Mouse (Mus musculus) macrophage (primary cell): Measurements from ENCODE around the gene Cdk20. TPM values are rescaled to one million over a fixed set of nuclear protein-coding genes. Genes with fewer than 3 reads are reported as not detected.

Experiments used
- H3K27ac ChIP-seq: fragments of 350-480 bp; formaldehyde crosslinking; 2 replicates; pipeline ENCODE4 v1.9.0; 2021
- H3K36me3 ChIP-seq: fragments of 350-480 bp; formaldehyde crosslinking; 2 replicates; pipeline ENCODE4 v1.9.0; 2021; ENCODE audit errors: inconsistent target
- H3K4me3 ChIP-seq: fragments of 350-480 bp; formaldehyde crosslinking; 2 replicates; pipeline ENCODE4 v1.9.0; 2021; ENCODE audit errors: inconsistent target
- H3K79me2 ChIP-seq: fragments of 350-480 bp; formaldehyde crosslinking; 2 replicates; pipeline ENCODE4 v1.9.0; 2021; ENCODE audit errors: inconsistent target
- whole genome bisulfite sequencing: methylation state at CpG from one replicate; pipeline ENCODE4 v1.1.7; 2026; ENCODE audit warnings: inconsistent platforms; ENCODE audit not compliant: missing documents; 5-methylcytosine and 5-hydroxymethylcytosine counted together
- polyA plus RNA-seq: library from polyadenylated mRNA; stranded (reverse); fragments of 250-400 nt; gene quantifications from 3 replicates; pipeline ENCODE4 v1.2.4, GENCODE M21; 2018; ENCODE audit warnings: inconsistent platforms

The Cdk20 gene
- polyA plus RNA-seq, 1 experiment from 2014 or later: 11.3 TPM

DNA sequence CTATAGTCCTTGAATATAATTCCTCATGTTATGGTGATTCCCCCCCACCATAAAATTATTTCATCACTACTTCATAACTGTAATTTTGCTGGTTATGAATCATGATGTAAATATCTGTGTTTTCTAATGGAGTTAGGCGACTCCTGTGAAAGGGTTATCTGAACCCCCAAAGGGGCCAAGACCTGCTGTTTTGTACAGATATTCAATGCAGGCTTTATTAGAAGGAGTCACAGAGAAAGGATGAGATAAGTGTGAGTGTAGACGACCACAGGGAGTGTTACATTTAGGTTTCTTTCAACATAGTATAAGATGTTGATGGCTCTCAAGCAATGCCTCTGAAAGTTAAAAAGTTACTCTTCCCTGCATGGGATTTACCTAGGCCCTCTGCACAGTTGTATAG, 20.8 kb upstream of the Cdk20 start:
- H3K27ac ChIP-seq: no peak overlapping the region
- WGBS: 100% methylated on average over 2 of the region's 2 CpGs
- no peaks in the 10 kb centered on the region for H3K36me3 ChIP-seq
- H3K79me2 ChIP-seq: no peaks in the 10 kb centered on the region
- no peak overlapping the region for H3K4me3 ChIP-seq

- H3K27ac ChIP-seq: no peak overlapping the region
- H3K79me2 ChIP-seq: no peaks in the 10 kb centered on the region
- no peaks in the 10 kb centered on the region for H3K36me3 ChIP-seq
- WGBS: 96% methylated on average over 2 of the region's 2 CpGs
- H3K4me3 ChIP-seq: no peak overlapping the region
Measured at GRCm38 (mm10) chr13:64412752-64413257, 19.3 kb upstream of the Cdk20 start.

DNA sequence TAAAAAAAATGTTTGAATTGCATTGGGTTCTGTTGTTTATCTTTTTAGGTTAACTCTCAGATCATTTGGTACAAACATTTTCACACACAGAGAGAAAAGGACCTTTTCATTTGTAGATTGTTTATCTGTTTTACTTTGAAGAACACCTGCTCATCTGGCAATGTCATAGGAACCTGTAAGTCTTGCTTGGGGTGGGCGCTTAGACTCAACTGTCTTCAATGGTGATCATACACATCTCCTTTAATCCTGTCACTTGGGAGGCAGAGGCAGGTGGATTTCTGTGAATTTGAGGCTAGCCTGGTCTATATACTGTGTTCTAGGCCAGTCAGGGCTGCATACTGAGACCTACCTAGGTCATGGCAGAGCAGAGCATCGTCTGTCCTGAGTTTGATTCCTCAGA, 16.5 kb upstream of the Cdk20 start:
- WGBS: 100% methylated on average over 2 of the region's 2 CpGs
- H3K27ac ChIP-seq: no peak overlapping the region
- H3K4me3 ChIP-seq: no peak overlapping the region
- no peaks in the 10 kb centered on the region for H3K79me2 ChIP-seq
- no peaks in the 10 kb centered on the region for H3K36me3 ChIP-seq

- no peak overlapping the region for H3K27ac ChIP-seq
- H3K36me3 ChIP-seq: no peaks in the 10 kb centered on the region
- H3K4me3 ChIP-seq: no peak overlapping the region
- no peaks in the 10 kb centered on the region for H3K79me2 ChIP-seq
- WGBS: 93% methylated on average over 5 of the region's 5 CpGs
Measured at GRCm38 (mm10) chr13:64416955-64417601, 15.0 kb upstream of the Cdk20 start.

DNA sequence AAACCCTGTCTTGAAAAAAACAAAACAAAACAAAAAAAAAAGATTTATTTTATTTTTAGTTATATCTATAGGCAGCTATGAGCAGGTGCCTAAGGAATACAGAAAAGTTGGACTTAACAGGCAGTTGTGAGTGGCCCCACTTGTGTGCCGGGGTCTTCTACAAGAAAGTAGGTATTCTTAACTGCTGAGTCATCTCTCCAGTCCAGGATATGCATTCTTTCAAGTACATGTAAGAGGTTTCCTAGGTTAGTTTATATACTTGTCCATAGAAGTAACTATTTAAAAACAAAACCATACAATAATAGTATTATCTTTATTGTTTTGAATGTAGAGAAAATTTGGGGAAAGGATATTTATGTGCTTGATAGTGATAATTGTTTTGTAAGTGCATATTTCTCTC, 11.3 kb upstream of the Cdk20 start:
- WGBS: 54% methylated on average over 1 of the region's 1 CpGs
- no peaks in the 10 kb centered on the region for H3K36me3 ChIP-seq
- H3K79me2 ChIP-seq: no peaks in the 10 kb centered on the region
- no peak overlapping the region for H3K4me3 ChIP-seq
- no peak overlapping the region for H3K27ac ChIP-seq

DNA sequence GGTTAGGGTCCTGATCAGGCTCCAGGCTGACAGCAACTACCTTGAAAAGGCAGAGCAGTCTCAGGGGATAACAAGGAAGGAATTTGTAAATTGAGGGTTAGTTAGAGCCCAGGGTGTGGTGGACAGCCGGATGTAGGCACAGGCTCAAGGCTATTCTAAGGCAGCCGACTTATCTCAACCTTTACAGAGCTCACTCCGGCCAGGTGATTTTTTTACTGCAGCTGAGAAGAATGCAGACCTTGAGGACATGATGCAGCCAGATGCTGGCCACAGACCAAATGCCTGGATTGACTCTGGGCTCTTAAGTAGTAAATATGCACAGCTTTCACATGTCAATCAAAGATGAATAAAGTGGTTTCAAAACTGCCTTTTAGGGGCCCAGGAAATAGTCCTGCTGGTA, 10.7 kb upstream of the Cdk20 start:
- H3K4me3 ChIP-seq: no peak overlapping the region
- peak overlapping the region; percentile 83 for H3K27ac ChIP-seq
- 93% methylated on average over 3 of the region's 3 CpGs for WGBS
- no peaks in the 10 kb centered on the region for H3K79me2 ChIP-seq
- H3K36me3 ChIP-seq: no peaks in the 10 kb centered on the region

GRCm38 (mm10) chr13:64421952-64422606, 10.0 kb upstream of the Cdk20 start:
- H3K79me2 ChIP-seq: no peaks in the 10 kb centered on the region
- peak overlapping the region; percentile 83 for H3K27ac ChIP-seq
- no peak overlapping the region for H3K4me3 ChIP-seq
- H3K36me3 ChIP-seq: no peaks in the 10 kb centered on the region
- 37% methylated on average over 7 of the region's 7 CpGs for WGBS

GRCm38 (mm10) chr13:64422607-64422957, 9.5 kb upstream of the Cdk20 start:
- H3K27ac ChIP-seq: peak overlapping the region; percentile 83

GRCm38 (mm10) chr13:64424347-64424746, 7.8 kb upstream of the Cdk20 start:
- H3K79me2 ChIP-seq: no peaks in the 10 kb centered on the region
- H3K4me3 ChIP-seq: no peak overlapping the region
- WGBS: 84% methylated on average over 3 of the region's 3 CpGs
- H3K36me3 ChIP-seq: no peaks in the 10 kb centered on the region
- no peak overlapping the region for H3K27ac ChIP-seq

More at GRCm38 (mm10) chr13:64422607-64422957, 9.5 kb upstream of the Cdk20 start:
- 93% methylated on average over 6 of the region's 6 CpGs for WGBS
- no peaks in the 10 kb centered on the region for H3K79me2 ChIP-seq
- H3K36me3 ChIP-seq: no peaks in the 10 kb centered on the region
- H3K4me3 ChIP-seq: no peak overlapping the region

DNA sequence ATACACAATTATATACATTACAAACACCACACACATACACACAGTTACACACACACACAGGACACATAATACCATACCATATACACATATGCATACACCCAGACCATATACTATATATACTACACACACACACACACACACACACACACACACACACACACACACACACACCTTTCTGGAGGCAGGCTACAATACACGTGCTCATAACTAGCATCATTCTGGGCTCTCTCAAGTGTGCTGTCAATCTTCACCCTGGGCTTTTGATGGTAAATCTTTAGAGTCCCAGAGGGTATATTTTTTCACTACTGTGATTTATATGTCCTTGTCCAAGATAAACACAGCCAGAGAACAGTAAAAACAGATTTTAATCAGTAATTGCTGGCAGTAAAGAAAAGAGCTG, 6.8 kb upstream of the Cdk20 start:
- H3K36me3 ChIP-seq: no peaks in the 10 kb centered on the region
- WGBS: 89% methylated on average over 1 of the region's 1 CpGs
- no peak overlapping the region for H3K27ac ChIP-seq
- H3K79me2 ChIP-seq: no peaks in the 10 kb centered on the region
- no peak overlapping the region for H3K4me3 ChIP-seq

- no peak overlapping the region for H3K4me3 ChIP-seq
- 20% methylated on average over 1 of the region's 1 CpGs for WGBS
Measured at GRCm38 (mm10) chr13:64429328-64429727, 2.8 kb upstream of the Cdk20 start.

DNA sequence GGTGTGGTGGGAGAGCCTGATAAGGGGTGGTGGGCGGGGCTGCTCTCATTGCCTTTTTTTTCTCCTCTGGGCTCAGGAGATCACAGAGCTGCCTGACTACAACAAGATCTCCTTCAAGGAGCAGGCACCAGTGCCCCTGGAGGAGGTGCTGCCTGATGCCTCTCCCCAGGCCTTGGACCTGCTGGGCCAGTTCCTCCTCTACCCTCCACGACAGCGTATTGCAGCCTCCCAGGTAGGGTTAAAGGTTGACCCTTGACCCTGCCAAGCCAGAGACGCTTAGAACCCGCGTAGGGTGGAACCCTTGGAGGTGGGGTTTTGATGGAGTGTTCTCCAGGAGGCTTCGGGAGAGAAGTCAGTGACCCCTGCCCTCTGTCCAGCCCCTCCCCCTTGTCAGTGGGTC, 5.7 kb downstream of the Cdk20 start:
- Histone ChIP-seq H3K4me3 (no peak overlapping the region), H3K27ac (no peak overlapping the region), H3K36me3 (peaks cover 29% of the 10 kb centered on the region), H3K79me2 (peaks cover 43% of the 10 kb centered on the region)
- 88% methylated on average over 7 of the region's 7 CpGs for WGBS

More at GRCm38 (mm10) chr13:64429328-64429727, 2.8 kb upstream of the Cdk20 start:
- Histone ChIP-seq H3K27ac (no peak overlapping the region), H3K79me2 (peaks cover 17% of the 10 kb centered on the region), H3K36me3 (no peaks in the 10 kb centered on the region)

DNA sequence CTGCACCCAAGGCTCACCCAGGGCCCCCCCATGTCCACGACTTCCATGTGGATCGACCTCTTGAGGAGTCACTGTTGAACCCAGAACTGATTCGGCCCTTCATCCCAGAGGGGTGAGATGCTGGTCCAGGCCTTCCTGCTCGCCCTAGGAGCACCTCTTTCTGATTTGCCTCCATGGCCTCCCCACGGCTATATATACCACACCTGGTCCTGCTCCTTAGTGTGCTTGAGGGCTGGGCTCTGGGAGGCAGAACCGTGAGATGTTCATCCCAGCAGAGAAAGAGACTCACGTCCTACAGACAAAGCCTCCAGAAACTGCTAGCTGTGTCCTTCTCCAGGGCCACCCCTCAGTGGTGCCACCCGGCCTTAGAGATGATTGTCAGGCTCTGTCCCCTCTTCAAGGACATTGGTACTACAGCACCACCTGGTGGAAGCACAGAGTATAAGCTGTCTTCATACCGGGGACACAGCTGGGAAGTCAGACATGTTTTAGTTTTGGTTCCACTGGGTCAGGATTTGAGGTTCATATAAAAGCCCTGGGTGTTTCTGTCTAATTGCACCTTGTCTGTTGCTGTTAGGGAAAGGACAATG, 6.8 kb downstream of the Cdk20 start:
- no peak overlapping the region for H3K4me3 ChIP-seq
- peaks cover 32% of the 10 kb centered on the region for H3K79me2 ChIP-seq
- WGBS: 76% methylated on average over 9 of the region's 9 CpGs
- peaks cover 29% of the 10 kb centered on the region for H3K36me3 ChIP-seq
- no peak overlapping the region for H3K27ac ChIP-seq

GRCm38 (mm10) chr13:64439471-64439870, 7.4 kb downstream of the Cdk20 start:
- Histone ChIP-seq H3K36me3 (peaks cover 29% of the 10 kb centered on the region), H3K4me3 (no peak overlapping the region), H3K79me2 (peaks cover 27% of the 10 kb centered on the region), H3K27ac (no peak overlapping the region)
- 96% methylated on average over 4 of the region's 5 CpGs for WGBS

DNA sequence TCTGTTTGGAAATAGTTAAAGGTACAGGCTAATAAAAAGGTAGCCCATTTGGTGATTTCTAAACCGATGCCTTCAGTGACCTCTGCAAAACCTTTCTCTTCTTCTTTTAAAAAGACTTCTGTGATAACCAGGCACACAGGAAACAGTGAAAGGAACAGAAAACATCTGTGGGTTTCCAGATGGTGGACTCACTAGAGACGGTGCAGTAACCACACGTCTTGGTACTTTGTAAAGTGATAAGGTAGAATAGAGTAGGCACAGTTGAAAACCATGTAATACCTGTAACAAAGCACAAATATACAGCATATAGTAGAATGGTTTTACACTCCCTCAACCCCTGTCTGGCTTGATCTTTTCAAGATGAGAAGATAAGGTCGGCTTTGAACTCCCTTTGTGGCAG, 8.5 kb downstream of the Cdk20 start:
- peaks cover 15% of the 10 kb centered on the region for H3K79me2 ChIP-seq
- 19% methylated on average over 4 of the region's 4 CpGs for WGBS
- no peak overlapping the region for H3K27ac ChIP-seq
- no peak overlapping the region for H3K4me3 ChIP-seq
- peaks cover 29% of the 10 kb centered on the region for H3K36me3 ChIP-seq
